Comparison of ENCODE assay signal across 17 mouse cellular contexts in genomic region chr11:50036781-50037460, GRCm38 (mm10). TPM values are rescaled to one million over a fixed set of nuclear protein-coding genes. Genes with fewer than 3 reads are reported as not detected.
DNase-seq lines count a peak whose midpoint lies in the region; ATAC-seq and TF ChIP-seq lines count a peak whose summit lies in the region.
"Had no signal": no experiment of that assay in that cellular context is flagged by ENCODE, and none has a peak within 500 bp of the region (broad histone marks: within the 10 kb centered on the region; RNA-seq: fewer than 3 reads in every experiment).

No protein-coding gene starts in this region.

- no peaks in the 10 kb centered on the region for H3K9me3 ChIP-seq in kidney, embryonic 14.5 days (ENCODE audit: control insufficient read depth, low read length)
- no peaks in the 10 kb centered on the region for H3K9me3 ChIP-seq in MEL (replicated peaks; ENCODE audit: insufficient read depth, low read length)
- no peaks in the 10 kb centered on the region for H3K9me3 ChIP-seq in midbrain, embryonic 10.5 days (replicated peaks)
- H3K9me3 ChIP-seq: midbrain, embryonic 12.5 days had no signal

- no peaks in the 10 kb centered on the region for H3K36me3 ChIP-seq in kidney, adult 2 months (ENCODE audit: control insufficient read depth, insufficient read depth, low read length)
- no peaks in the 10 kb centered on the region for H3K36me3 ChIP-seq in kidney, embryonic 14.5 days (ENCODE audit: control insufficient read depth, insufficient read depth, low read length)
- H3K36me3 ChIP-seq in MEL (ENCODE audit: control insufficient read depth in 1 of 2, insufficient read depth in 2 of 2, low read length in 2 of 2) = peaks cover 0 to 66% of the 10 kb centered on the region in 2 experiments; a peak in 2 of 4 replicates
- H3K36me3 ChIP-seq in midbrain, embryonic 10.5 days = no peaks in the 10 kb centered on the region
- H3K36me3 ChIP-seq: midbrain, embryonic 12.5 days had no signal

- peak; percentile 25 to 35; a peak in 1 of 4 replicates for TF ChIP-seq EP300 in MEL (IDR thresholded peaks at IDR 0.05; ENCODE audit: low read depth in 1 of 2, low read length in 2 of 2)

- 49% methylated on average over 4 of the region's 4 CpGs for WGBS in kidney, adult 2 months
- WGBS in kidney, embryonic 14.5 days = 86% methylated on average over 4 of the region's 4 CpGs
- WGBS in midbrain, embryonic 10.5 days = 94% methylated on average over 4 of the region's 4 CpGs

- peaks cover 9% of the 10 kb centered on the region; the same call in 1 of the 2 replicates for H3K4me1 ChIP-seq in kidney, adult 2 months (ENCODE audit: control insufficient read depth, insufficient read depth, low read length)
- H3K4me1 ChIP-seq in kidney, embryonic 14.5 days (ENCODE audit: control insufficient read depth, insufficient read depth, low read length) = no peaks in the 10 kb centered on the region
- peaks cover 37 to 43% of the 10 kb centered on the region in 2 experiments for H3K4me1 ChIP-seq in MEL (ENCODE audit: control insufficient read depth in 1 of 2, insufficient read depth in 2 of 2, low read length in 2 of 2)
- no peaks in the 10 kb centered on the region for H3K4me1 ChIP-seq in midbrain, embryonic 10.5 days
- H3K4me1 ChIP-seq: midbrain, embryonic 12.5 days had no signal

- no peak for TF ChIP-seq POLR2A in kidney, adult 2 months (IDR thresholded peaks at IDR 0.05; ENCODE audit: low read depth, low read length)
- no peak for TF ChIP-seq POLR2A in MEL (IDR thresholded peaks at IDR 0.05; ENCODE audit: control insufficient read depth in 1 of 2, insufficient read depth in 1 of 2, low read depth in 1 of 2, low read length in 2 of 2, poor library complexity in 1 of 2)

- no peak for TF ChIP-seq CTCF in kidney, adult 2 months (conservative IDR thresholded peaks at IDR 0.05; ENCODE audit: insufficient read depth, insufficient read length, low read depth, low read length)
- TF ChIP-seq CTCF in MEL (IDR thresholded peaks at IDR 0.05 in 2 of 3, conservative IDR thresholded peaks at IDR 0.05 in 1 of 3; ENCODE audit: control insufficient read depth in 1 of 3, insufficient read depth in 1 of 3, low read depth in 2 of 3, low read length in 3 of 3, poor library complexity in 1 of 3, severe bottlenecking in 1 of 3) = no peak

- H3K9ac ChIP-seq in kidney, embryonic 14.5 days (ENCODE audit: low read depth, low read length) = no peak overlapping the region
- no peak overlapping the region for H3K9ac ChIP-seq in MEL (ENCODE audit: control insufficient read depth, low read depth, low read length, poor library complexity, severe bottlenecking)
- H3K9ac ChIP-seq: forebrain, postnatal 0 days; liver, embryonic 14.5 days; midbrain, embryonic 12.5 days had no signal

- no peak for ATAC-seq in kidney, embryonic 14.5 days (ENCODE audit: low FRiP score, low TSS enrichment)
- ATAC-seq: forebrain, postnatal 0 days; inflammation-experienced regulatory T-cells, adult 6 months had no signal

- H3K4me2 ChIP-seq in kidney, embryonic 14.5 days (replicated peaks; ENCODE audit: low read depth, low read length) = no peak overlapping the region
- H3K4me2 ChIP-seq: midbrain, embryonic 12.5 days had no signal

- peaks cover 12% of the 10 kb centered on the region for H3K79me2 ChIP-seq in MEL (ENCODE audit: control insufficient read depth, insufficient read depth, low read length, poor library complexity)

- DNase-seq in adrenal gland, postnatal 14 days = peak; percentile 44
- no peak for DNase-seq in adrenal gland, postnatal 10 days
- peak; percentile 50 for DNase-seq in kidney, adult 2 months
- DNase-seq in MEL (ENCODE audit: low read depth, low spot score) = peak; percentile 48
- peak; percentile 23 to 43 for DNase-seq in cerebellum, postnatal 10 days
- DNase-seq in midbrain, embryonic 10.5 days (ENCODE audit: low spot score) = no peak
- no peak for DNase-seq in natural killer cell, adult 2 months (ENCODE audit: low spot score in 2 of 2)
- DNase-seq: forebrain, postnatal 0 days; gastrocnemius, postnatal 36 days; kidney, postnatal 10 days; lung, postnatal 14 days; thymus, postnatal 25 days had no signal

- H3K27me3 ChIP-seq in kidney, adult 2 months (replicated peaks; ENCODE audit: control insufficient read depth, insufficient read depth, low read length) = no peaks in the 10 kb centered on the region
- H3K27me3 ChIP-seq in kidney, embryonic 14.5 days (ENCODE audit: control insufficient read depth, insufficient read depth, low read length) = no peaks in the 10 kb centered on the region
- H3K27me3 ChIP-seq in MEL (ENCODE audit: control insufficient read depth in 1 of 2, insufficient read depth in 2 of 2, low read length in 2 of 2) = no peaks in the 10 kb centered on the region
- H3K27me3 ChIP-seq in midbrain, embryonic 10.5 days (ENCODE audit: low read depth, poor library complexity, severe bottlenecking) = no peaks in the 10 kb centered on the region
- H3K27me3 ChIP-seq: midbrain, embryonic 12.5 days had no signal

- H3K4me3 ChIP-seq in kidney, adult 2 months (ENCODE audit: insufficient read depth, low read depth, low read length) = no peak overlapping the region
- H3K4me3 ChIP-seq in kidney, embryonic 14.5 days (ENCODE audit: low read length) = no peak overlapping the region
- no peak overlapping the region for H3K4me3 ChIP-seq in MEL (ENCODE audit: control insufficient read depth in 1 of 2, insufficient read depth in 1 of 2, low read depth in 2 of 2, low read length in 2 of 2)
- H3K4me3 ChIP-seq in midbrain, embryonic 10.5 days = no peak overlapping the region
- H3K4me3 ChIP-seq: midbrain, embryonic 12.5 days; myocyte had no signal

- 0 out of 2 replicates have a peak overlapping the region, but pooled peaks have one; percentile 3 for H3K27ac ChIP-seq in kidney, adult 2 months (ENCODE audit: insufficient read depth, low read depth, low read length)
- no peak overlapping the region for H3K27ac ChIP-seq in kidney, embryonic 14.5 days (ENCODE audit: low read depth, low read length)
- no peak overlapping the region for H3K27ac ChIP-seq in MEL (ENCODE audit: control insufficient read depth, low read depth, low read length)
- H3K27ac ChIP-seq in midbrain, embryonic 10.5 days (replicated peaks) = no peak overlapping the region
- H3K27ac ChIP-seq: liver, embryonic 14.5 days; midbrain, embryonic 12.5 days had no signal

- TF ChIP-seq RAD21 in MEL (IDR thresholded peaks at IDR 0.05; ENCODE audit: low read depth, low read length) = no peak

TF ChIP-seq in MEL, 35 proteins besides CTCF, POLR2A, EP300 and RAD21:
- TF ChIP-seq ELF1 (IDR thresholded peaks at IDR 0.05; ENCODE audit: low read depth, low read length) = no peak
- TF ChIP-seq JUND (IDR thresholded peaks at IDR 0.05; ENCODE audit: low read depth, low read length) = no peak
- 0 out of 2 replicates have a peak, but pooled peaks have one; percentile 18 for TF ChIP-seq TCF12 (IDR thresholded peaks at IDR 0.05; ENCODE audit: low read depth, low read length)
- TF ChIP-seq ETS1 (IDR thresholded peaks at IDR 0.05; ENCODE audit: low read depth, low read length) = 0 out of 2 replicates have a peak, but pooled peaks have one; percentile 1
- TF ChIP-seq POLR2AphosphoS5 (IDR thresholded peaks at IDR 0.05; ENCODE audit: borderline replicate concordance, low read depth, low read length) = no peak
- no peak for TF ChIP-seq GATA1 (IDR thresholded peaks at IDR 0.05; ENCODE audit: low read depth, low read length)
- peak; percentile 24; the same call in 1 of the 2 replicates for TF ChIP-seq TAL1 (IDR thresholded peaks at IDR 0.05; ENCODE audit: low read length)
- TF ChIP-seq UBTF (IDR thresholded peaks at IDR 0.05; ENCODE audit: borderline replicate concordance, insufficient read depth, low read depth, low read length) = no peak
- no peak for TF ChIP-seq CHD1 (IDR thresholded peaks at IDR 0.05; ENCODE audit: low read depth, low read length)
- TF ChIP-seq ZMIZ1 (IDR thresholded peaks at IDR 0.05; ENCODE audit: low read depth, low read length) = no peak
- TF ChIP-seq MAFK (IDR thresholded peaks at IDR 0.05; ENCODE audit: borderline replicate concordance, low read depth, low read length) = no peak
- no peak for TF ChIP-seq MYB (IDR thresholded peaks at IDR 0.05; ENCODE audit: low read depth, low read length)
- no peak for TF ChIP-seq GABPA (IDR thresholded peaks at IDR 0.05; ENCODE audit: low read depth, low read length)
- no peak for TF ChIP-seq MAX (IDR thresholded peaks at IDR 0.05; ENCODE audit: low read length)
TF ChIP-seq in MEL: peak in this region for 3.

RNA-seq across cellular contexts. Expression of gene Rnf130, which starts 11.8 kb away (rescaled TPM):
- total RNA-seq in adrenal gland, postnatal 14 days (2021) = 63.6 and 70.4 TPM in 2 replicates
- total RNA-seq in adrenal gland, postnatal 10 days (2021) = 10 to 100 TPM; 64.9 to 69.6 TPM
- 60.1 and 69.5 TPM in 2 replicates for polyA plus RNA-seq in kidney, adult 2 months (2012; rRNA removed)
- polyA plus RNA-seq in kidney, embryonic 14.5 days (2014; fragmentation: Nextera tagmentation; extraction: Ambion mirVana) = 69.3 and 71.2 TPM in 2 replicates
- total RNA-seq in MEL (2012; rRNA removed) = 78.2 and 81.1 TPM in 2 replicates
- 100 to 1,000 TPM in 1 of 2 experiments, 10 to 100 TPM in 1; 59.5 to 507 TPM for polyA plus RNA-seq in MEL (2012; ENCODE audit: insufficient read depth in 1 of 2, insufficient read length in 2 of 2, low read depth in 1 of 2, low replicate concordance in 2 of 2, missing spikeins in 1 of 2)
- polyA plus RNA-seq in midbrain, embryonic 10.5 days (2016; fragmentation: Nextera tagmentation; extraction: Ambion mirVana) = 60.5 and 64.4 TPM in 2 replicates
- polyA plus RNA-seq: myocyte had no signal

Comparison
In these comparisons a context has a peak if more than half of its experiments do, and no peak if none do; other contexts are left out.
1. DNase-seq: peak in adrenal gland, postnatal 14 days (single experiment), kidney, adult 2 months (single experiment), MEL (single experiment) and cerebellum, postnatal 10 days (2 of 2); none in adrenal gland, postnatal 10 days (single experiment), midbrain, embryonic 10.5 days (single experiment) and natural killer cell, adult 2 months (0 of 2).